Mouse (Mus musculus): ENCODE results near the gene Ppara. TPM values are rescaled to one million over a fixed set of nuclear protein-coding genes. Genes with fewer than 3 reads are reported as not detected.

The Ppara gene
- polyA plus RNA-seq, 1 experiment from 2014 or later: 2.9 TPM

DNA sequence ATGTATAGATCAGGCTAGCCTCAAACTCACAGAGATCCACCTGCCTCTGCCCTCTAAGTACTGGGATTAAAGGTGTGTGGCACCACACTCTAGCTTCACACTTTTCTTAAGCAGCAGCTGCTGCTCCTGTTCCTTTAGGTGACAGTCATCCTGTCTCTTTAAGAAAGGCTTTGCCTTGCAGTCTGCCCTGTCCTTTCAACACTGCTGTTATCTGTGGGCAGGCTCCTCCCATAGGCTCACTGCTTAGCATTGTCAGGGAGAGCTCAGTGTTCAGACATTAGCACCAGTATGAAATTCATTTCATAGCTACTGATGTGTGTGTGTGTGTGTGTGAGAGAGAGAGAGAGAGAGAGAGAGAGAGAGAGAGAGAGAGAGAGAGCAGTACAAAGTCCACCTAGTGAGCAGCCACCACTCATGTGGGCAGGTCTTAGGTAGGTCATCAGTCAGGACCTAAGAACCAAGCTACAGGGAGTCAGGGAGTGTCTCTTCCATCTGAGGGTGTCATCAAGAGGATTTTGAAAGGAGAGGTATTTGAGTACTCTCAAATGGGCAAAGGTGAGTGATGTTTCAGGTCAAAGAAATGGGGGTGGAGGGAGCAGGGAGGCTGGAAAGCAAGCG lies 19.4 kb downstream of the Ppara start:
- no peaks in the 10 kb centered on the region for H3K27me3 ChIP-seq (replicated peaks; ENCODE audit: control insufficient read depth, insufficient read depth, low read length)
- 100% methylated on average over 1 of the region's 1 CpGs for WGBS

DNA sequence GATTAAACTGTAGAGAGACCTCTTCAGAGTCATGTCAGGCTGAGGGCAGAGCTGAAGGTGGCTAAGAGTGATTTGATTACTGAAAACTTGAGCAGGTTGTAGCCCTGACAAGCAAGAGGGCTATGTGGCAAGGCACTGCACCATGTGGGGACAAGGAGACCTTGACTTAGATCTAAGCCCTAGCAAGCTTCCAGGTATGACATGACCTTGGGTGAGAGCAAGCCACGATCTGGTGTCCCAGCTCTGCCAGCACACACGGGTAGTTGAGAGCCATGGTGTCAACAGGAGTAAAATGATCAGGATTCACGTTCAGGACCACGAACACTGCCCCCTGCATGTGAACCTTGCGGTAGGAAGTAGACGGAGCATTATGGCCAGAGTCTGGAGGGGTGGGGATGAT lies 20.4 kb downstream of the Ppara start:
- Histone ChIP-seq H3K27ac (ENCODE audit: low read depth, low read length) (no peak overlapping the region), H3K36me3 (ENCODE audit: control insufficient read depth, insufficient read depth, low read length) (no peaks in the 10 kb centered on the region), H3K9me3 (ENCODE audit: control insufficient read depth, low read length) (peaks cover 6% of the 10 kb centered on the region; the same call in 1 of the 2 replicates), H3K4me2 (ENCODE audit: low read length) (no peak overlapping the region), H3K9ac (ENCODE audit: low read depth, low read length) (no peak overlapping the region), H3K4me1 (ENCODE audit: control insufficient read depth, insufficient read depth, low read depth, low read length) (no peaks in the 10 kb centered on the region), H3K27me3 (replicated peaks; ENCODE audit: control insufficient read depth, insufficient read depth, low read length) (no peaks in the 10 kb centered on the region), H3K4me3 (ENCODE audit: low read length) (no peak overlapping the region)
- WGBS: 75% methylated on average over 6 of the region's 6 CpGs
- ATAC-seq: no peak

More for the DNA sequence above, 19.4 kb downstream of the Ppara start:
- Histone ChIP-seq H3K4me2 (ENCODE audit: low read length) (no peak overlapping the region), H3K36me3 (ENCODE audit: control insufficient read depth, insufficient read depth, low read length) (no peaks in the 10 kb centered on the region), H3K4me1 (ENCODE audit: control insufficient read depth, insufficient read depth, low read depth, low read length) (no peaks in the 10 kb centered on the region), H3K4me3 (ENCODE audit: low read length) (no peak overlapping the region), H3K9me3 (ENCODE audit: control insufficient read depth, low read length) (peaks cover 6% of the 10 kb centered on the region; the same call in 1 of the 2 replicates), H3K9ac (ENCODE audit: low read depth, low read length) (no peak overlapping the region), H3K27ac (ENCODE audit: low read depth, low read length) (no peak overlapping the region)
- no peak for ATAC-seq

DNA sequence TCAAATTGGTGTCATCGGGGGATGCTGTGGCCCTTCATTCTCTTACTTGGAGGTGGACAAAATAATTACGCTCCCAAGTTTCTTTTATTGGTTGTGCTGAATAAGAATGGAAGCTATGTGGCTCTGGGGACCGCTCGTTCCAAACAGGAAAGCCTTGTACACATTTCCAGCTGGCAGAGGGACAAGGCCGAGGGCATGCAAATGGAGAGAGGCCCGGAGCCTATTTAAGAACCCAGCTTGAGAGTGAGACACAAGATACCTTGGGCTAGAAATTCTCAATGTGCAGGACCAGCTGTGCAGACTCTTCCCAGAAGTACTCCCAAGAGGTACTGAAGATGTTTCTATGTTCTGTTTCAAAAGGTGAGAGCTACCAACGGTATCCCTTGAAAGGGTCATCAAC lies 21.8 kb downstream of the Ppara start:
- Histone ChIP-seq H3K4me2 (ENCODE audit: low read length) (no peak overlapping the region), H3K4me1 (ENCODE audit: control insufficient read depth, insufficient read depth, low read depth, low read length) (no peaks in the 10 kb centered on the region), H3K4me3 (ENCODE audit: low read length) (no peak overlapping the region), H3K36me3 (ENCODE audit: control insufficient read depth, insufficient read depth, low read length) (no peaks in the 10 kb centered on the region), H3K9ac (ENCODE audit: low read depth, low read length) (no peak overlapping the region), H3K27me3 (replicated peaks; ENCODE audit: control insufficient read depth, insufficient read depth, low read length) (no peaks in the 10 kb centered on the region), H3K9me3 (ENCODE audit: control insufficient read depth, low read length) (peaks cover 5% of the 10 kb centered on the region; the same call in 1 of the 2 replicates), H3K27ac (ENCODE audit: low read depth, low read length) (no peak overlapping the region)
- ATAC-seq: no peak
- 85% methylated on average over 7 of the region's 7 CpGs for WGBS

DNA sequence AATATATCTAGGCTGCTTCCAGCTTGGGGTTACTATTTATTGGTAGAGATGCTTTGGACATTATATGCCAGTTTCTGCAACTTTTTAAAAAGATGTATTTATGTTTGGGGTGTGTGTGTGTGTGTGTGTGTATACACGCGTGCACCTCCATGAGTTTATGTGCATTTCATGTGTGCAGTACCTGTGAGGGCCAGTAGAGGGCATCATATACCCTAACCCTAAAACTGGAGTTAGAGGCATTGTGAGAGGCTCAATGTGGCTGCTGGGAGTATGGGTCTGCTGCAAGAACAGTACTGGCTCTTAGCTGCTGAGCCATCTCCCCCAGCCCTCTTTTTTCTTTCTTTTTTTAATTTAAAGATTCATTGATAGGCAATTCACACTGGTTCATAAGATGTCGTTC lies 23.0 kb downstream of the Ppara start:
- 95% methylated on average over 3 of the region's 3 CpGs for WGBS
- Histone ChIP-seq H3K4me3 (ENCODE audit: low read length) (no peak overlapping the region), H3K9ac (ENCODE audit: low read depth, low read length) (no peak overlapping the region), H3K9me3 (ENCODE audit: control insufficient read depth, low read length) (no peaks in the 10 kb centered on the region), H3K4me1 (ENCODE audit: control insufficient read depth, insufficient read depth, low read depth, low read length) (no peaks in the 10 kb centered on the region), H3K27me3 (replicated peaks; ENCODE audit: control insufficient read depth, insufficient read depth, low read length) (no peaks in the 10 kb centered on the region), H3K4me2 (ENCODE audit: low read length) (no peak overlapping the region), H3K27ac (ENCODE audit: low read depth, low read length) (no peak overlapping the region), H3K36me3 (ENCODE audit: control insufficient read depth, insufficient read depth, low read length) (no peaks in the 10 kb centered on the region)
- no peak for ATAC-seq

DNA sequence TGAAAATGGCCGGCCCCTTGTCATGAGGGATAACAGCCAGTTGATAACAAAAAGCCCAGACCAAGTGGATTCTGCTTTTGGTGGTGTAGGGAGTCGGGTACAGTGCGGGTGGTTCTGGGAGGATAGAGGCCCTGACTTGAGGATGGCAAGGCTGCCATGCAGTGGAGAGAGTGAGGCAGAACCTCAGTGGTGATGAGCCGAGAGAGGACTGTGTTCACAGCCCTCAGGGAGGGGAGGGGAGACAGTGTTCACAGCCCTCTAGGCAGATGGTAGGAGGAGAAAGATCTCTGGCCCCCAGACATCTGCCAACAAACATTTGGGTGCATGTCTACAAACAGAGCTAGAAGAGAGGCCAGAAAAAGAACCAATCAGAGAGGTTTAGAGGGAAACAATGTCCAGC lies 28.0 kb downstream of the Ppara start:
- WGBS: 75% methylated on average over 4 of the region's 4 CpGs

DNA sequence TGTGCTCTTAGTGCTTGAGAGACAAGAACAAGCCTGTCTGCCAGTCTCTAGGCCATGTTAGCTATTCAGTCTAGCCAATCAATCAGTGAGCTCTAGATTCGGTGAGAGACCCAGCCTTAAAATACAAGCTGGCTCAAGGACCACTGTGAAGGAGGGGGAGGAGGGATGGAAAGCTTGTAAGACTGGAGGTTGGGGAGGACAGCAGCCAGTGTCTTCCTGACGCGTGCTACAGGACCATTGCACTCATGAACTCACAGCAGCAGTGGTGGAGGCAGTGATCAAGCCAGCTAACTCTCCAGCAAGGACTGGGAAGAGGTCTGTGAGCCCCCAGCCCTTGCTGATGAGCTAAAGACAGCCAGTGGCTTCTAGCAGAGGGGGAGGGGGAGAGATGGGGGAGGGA lies 30.2 kb downstream of the Ppara start:
- H3K9ac ChIP-seq (ENCODE audit: low read depth, low read length): no peak overlapping the region
- H3K27ac ChIP-seq (ENCODE audit: low read depth, low read length): no peak overlapping the region
- no peak overlapping the region for H3K4me3 ChIP-seq (ENCODE audit: low read length)
- no peaks in the 10 kb centered on the region for H3K27me3 ChIP-seq (replicated peaks; ENCODE audit: control insufficient read depth, insufficient read depth, low read length)
- WGBS: 49% methylated on average over 3 of the region's 3 CpGs
- H3K36me3 ChIP-seq (ENCODE audit: control insufficient read depth, insufficient read depth, low read length): no peaks in the 10 kb centered on the region
- peaks cover 2% of the 10 kb centered on the region; the same call in 1 of the 2 replicates for H3K9me3 ChIP-seq (ENCODE audit: control insufficient read depth, low read length)
- no peak overlapping the region for H3K4me2 ChIP-seq (ENCODE audit: low read length)
- no peaks in the 10 kb centered on the region for H3K4me1 ChIP-seq (ENCODE audit: control insufficient read depth, insufficient read depth, low read depth, low read length)
- ATAC-seq: no peak

More for the DNA sequence above, 28.0 kb downstream of the Ppara start:
- Histone ChIP-seq H3K4me2 (ENCODE audit: low read length) (no peak overlapping the region), H3K27me3 (replicated peaks; ENCODE audit: control insufficient read depth, insufficient read depth, low read length) (no peaks in the 10 kb centered on the region), H3K9ac (ENCODE audit: low read depth, low read length) (no peak overlapping the region), H3K27ac (ENCODE audit: low read depth, low read length) (no peak overlapping the region), H3K36me3 (ENCODE audit: control insufficient read depth, insufficient read depth, low read length) (no peaks in the 10 kb centered on the region), H3K4me3 (ENCODE audit: low read length) (no peak overlapping the region), H3K4me1 (ENCODE audit: control insufficient read depth, insufficient read depth, low read depth, low read length) (no peaks in the 10 kb centered on the region), H3K9me3 (ENCODE audit: control insufficient read depth, low read length) (peaks cover 2% of the 10 kb centered on the region; the same call in 1 of the 2 replicates)
- ATAC-seq: no peak

DNA sequence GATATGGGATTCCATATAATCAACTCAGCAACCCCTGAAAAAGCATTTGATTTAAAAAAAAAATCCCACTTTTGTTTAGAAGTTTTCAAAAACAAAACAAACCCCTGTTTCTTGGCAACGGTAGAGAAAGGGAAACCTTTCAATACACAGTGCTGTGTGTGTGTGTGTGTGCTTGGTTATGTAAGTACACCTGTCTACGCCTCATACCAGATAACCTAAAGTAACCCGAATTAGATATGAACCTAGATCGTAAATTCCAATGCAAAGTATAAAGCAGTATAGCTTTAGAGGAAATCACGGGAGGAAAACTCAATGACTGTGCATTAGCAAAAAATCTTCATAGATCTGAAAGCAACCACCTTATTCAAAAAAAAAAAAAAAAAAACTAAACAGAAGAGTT lies 31.9 kb downstream of the Ppara start:
- Histone ChIP-seq H3K9ac (ENCODE audit: low read depth, low read length) (no peak overlapping the region), H3K27ac (ENCODE audit: low read depth, low read length) (no peak overlapping the region), H3K4me1 (ENCODE audit: control insufficient read depth, insufficient read depth, low read depth, low read length) (no peaks in the 10 kb centered on the region), H3K4me3 (ENCODE audit: low read length) (no peak overlapping the region), H3K27me3 (replicated peaks; ENCODE audit: control insufficient read depth, insufficient read depth, low read length) (no peaks in the 10 kb centered on the region), H3K36me3 (ENCODE audit: control insufficient read depth, insufficient read depth, low read length) (no peaks in the 10 kb centered on the region), H3K9me3 (ENCODE audit: control insufficient read depth, low read length) (peaks cover 2% of the 10 kb centered on the region; the same call in 1 of the 2 replicates), H3K4me2 (ENCODE audit: low read length) (no peak overlapping the region)
- 94% methylated on average over 5 of the region's 5 CpGs for WGBS
- no peak for ATAC-seq

DNA sequence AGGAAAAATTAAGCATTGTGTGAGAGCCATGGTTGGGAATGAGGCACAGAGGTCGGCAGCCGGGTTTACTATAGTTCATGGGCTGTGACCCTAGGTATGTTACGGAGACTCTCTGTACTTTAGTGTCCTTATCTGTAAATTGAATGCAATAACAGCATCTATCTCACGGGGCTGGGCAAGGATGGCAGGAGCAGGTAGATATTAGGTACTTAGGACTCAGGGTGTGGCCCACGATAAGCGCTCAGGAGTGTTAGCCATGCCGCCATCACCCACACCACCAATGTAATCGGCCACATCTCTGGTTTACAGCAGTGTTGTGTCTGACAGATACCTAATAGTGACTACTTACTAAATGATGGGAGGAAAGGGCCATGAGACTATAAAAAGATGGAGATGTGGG lies 34.2 kb downstream of the Ppara start:
- Histone ChIP-seq H3K27ac (ENCODE audit: low read depth, low read length) (no peak overlapping the region), H3K27me3 (replicated peaks; ENCODE audit: control insufficient read depth, insufficient read depth, low read length) (no peaks in the 10 kb centered on the region), H3K4me2 (ENCODE audit: low read length) (no peak overlapping the region), H3K36me3 (ENCODE audit: control insufficient read depth, insufficient read depth, low read length) (no peaks in the 10 kb centered on the region), H3K4me1 (ENCODE audit: control insufficient read depth, insufficient read depth, low read depth, low read length) (no peaks in the 10 kb centered on the region), H3K9ac (ENCODE audit: low read depth, low read length) (no peak overlapping the region), H3K9me3 (ENCODE audit: control insufficient read depth, low read length) (peaks cover 2% of the 10 kb centered on the region; the same call in 1 of the 2 replicates), H3K4me3 (ENCODE audit: low read length) (no peak overlapping the region)
- no peak for ATAC-seq
- WGBS: 94% methylated on average over 8 of the region's 8 CpGs

DNA sequence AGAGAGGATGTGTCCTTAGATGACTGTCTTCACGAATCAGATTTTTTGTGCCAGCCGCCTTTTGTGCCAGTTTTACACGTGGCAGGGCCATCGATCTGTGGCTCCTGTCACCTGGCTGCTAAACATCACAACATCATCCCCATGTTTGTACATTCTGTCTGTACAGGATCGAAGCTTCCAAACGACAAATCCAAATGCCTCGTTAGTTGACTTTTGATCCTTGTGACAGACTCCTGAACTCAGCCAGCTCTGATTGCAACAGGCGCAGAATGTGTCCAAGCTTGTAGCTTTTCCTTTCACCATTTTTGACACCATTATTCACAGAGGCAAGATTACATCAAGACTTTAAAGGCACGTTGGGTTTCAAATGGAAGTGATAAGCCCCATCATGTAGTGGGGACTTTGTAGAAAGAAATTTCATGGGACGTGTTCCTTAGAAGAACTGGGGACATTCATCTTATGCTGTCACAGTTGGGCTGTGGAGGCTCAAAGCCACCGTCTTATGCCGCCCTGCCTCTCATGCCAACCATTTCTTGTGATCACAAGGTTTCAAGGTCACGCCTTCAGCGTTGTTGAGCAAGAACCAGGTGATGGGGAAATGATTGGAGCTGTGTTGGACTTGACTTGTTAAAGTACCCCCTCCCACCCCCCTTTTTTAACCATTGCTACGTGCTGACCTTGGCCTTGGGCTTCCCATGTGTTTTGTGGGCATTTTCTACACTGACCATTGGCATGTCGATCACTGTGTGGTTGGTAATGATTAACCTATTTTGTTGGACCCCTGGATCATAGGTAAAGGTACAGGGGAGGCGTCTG lies 36.7 kb downstream of the Ppara start:
- Histone ChIP-seq H3K9me3 (ENCODE audit: control insufficient read depth, low read length) (no peaks in the 10 kb centered on the region), H3K9ac (ENCODE audit: low read depth, low read length) (no peak overlapping the region), H3K36me3 (ENCODE audit: control insufficient read depth, insufficient read depth, low read length) (no peaks in the 10 kb centered on the region), H3K4me2 (ENCODE audit: low read length) (no peak overlapping the region), H3K4me3 (ENCODE audit: low read length) (no peak overlapping the region), H3K27me3 (replicated peaks; ENCODE audit: control insufficient read depth, insufficient read depth, low read length) (no peaks in the 10 kb centered on the region), H3K4me1 (ENCODE audit: control insufficient read depth, insufficient read depth, low read depth, low read length) (no peaks in the 10 kb centered on the region), H3K27ac (ENCODE audit: low read depth, low read length) (no peak overlapping the region)
- 91% methylated on average over 17 of the region's 17 CpGs for WGBS
- no peak for ATAC-seq
